In the genomic region with DNA sequence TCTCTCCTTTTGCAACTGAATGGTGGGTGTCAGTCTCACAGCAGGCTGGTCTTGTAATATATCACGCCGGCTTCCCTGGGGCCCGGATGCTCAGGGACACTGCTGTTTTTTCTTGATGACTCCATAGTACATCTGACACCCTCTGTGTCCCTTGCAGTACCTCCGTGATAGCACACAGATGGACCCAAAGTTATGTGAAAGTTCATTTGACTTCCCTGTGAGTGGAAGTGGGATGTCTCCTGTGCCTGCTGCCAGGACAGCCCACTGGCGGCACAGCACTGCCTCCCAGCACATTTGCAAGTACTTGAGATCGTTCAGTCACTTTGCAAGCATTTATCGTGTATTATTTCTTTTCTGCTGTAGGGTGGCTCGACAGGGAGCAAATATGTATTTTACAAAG, we compare ENCODE assay signal across 8 mouse cellular contexts.
DNase-seq lines count a peak whose midpoint lies in the region; ATAC-seq and TF ChIP-seq lines count a peak whose summit lies in the region.
"Had no signal": no experiment of that assay in that cellular context is flagged by ENCODE, and none has a peak within 500 bp of the region (broad histone marks: within the 10 kb centered on the region; RNA-seq: fewer than 3 reads in every experiment).

No protein-coding gene starts in this region.

- no peak for DNase-seq in kidney, postnatal 14 days
- DNase-seq in ES-CJ7 (ENCODE audit: low read depth, low spot score), result peak; percentile 27
- DNase-seq in limb, embryonic 10.5 days (ENCODE audit: low spot score), result no peak
- no peak for DNase-seq in urinary bladder, postnatal 4 days (ENCODE audit: low spot score in 2 of 2)
- no peak for DNase-seq in testis, postnatal 14 days (ENCODE audit: low spot score)
- DNase-seq: liver, embryonic 13.5 days had no signal

- peaks cover 44% of the 10 kb centered on the region for H3K4me1 ChIP-seq in kidney, embryonic 14.5 days (ENCODE audit: control insufficient read depth, insufficient read depth, low read length)
- peaks cover 78% of the 10 kb centered on the region for H3K4me1 ChIP-seq in limb, embryonic 10.5 days

- peaks cover 26% of the 10 kb centered on the region; the same call in 1 of the 2 replicates for H3K36me3 ChIP-seq in kidney, embryonic 14.5 days (ENCODE audit: control insufficient read depth, insufficient read depth, low read length)
- peaks cover 78% of the 10 kb centered on the region for H3K36me3 ChIP-seq in C2C12 (ENCODE audit: control insufficient read depth, insufficient read depth)
- peaks cover 25% of the 10 kb centered on the region for H3K36me3 ChIP-seq in limb, embryonic 10.5 days

- peaks cover 98% of the 10 kb centered on the region for H3K79me2 ChIP-seq in C2C12 (ENCODE audit: control insufficient read depth, insufficient read depth)

- no peak for TF ChIP-seq CTCF in C2C12 (IDR thresholded peaks at IDR 0.05; ENCODE audit: control insufficient read depth, insufficient read depth, insufficient read length)

- peak overlapping the region; percentile 13 for H3K4me2 ChIP-seq in kidney, embryonic 14.5 days (replicated peaks; ENCODE audit: low read depth, low read length)

- H3K9ac ChIP-seq in kidney, embryonic 14.5 days (ENCODE audit: low read depth, low read length), result 0 out of 2 replicates have a peak overlapping the region, but pooled peaks have one; percentile 5
- H3K9ac ChIP-seq: liver, embryonic 13.5 days had no signal

- H3K27me3 ChIP-seq in kidney, embryonic 14.5 days (ENCODE audit: control insufficient read depth, insufficient read depth, low read length), result no peaks in the 10 kb centered on the region
- H3K27me3 ChIP-seq in C2C12 (ENCODE audit: control insufficient read depth, insufficient read depth, insufficient read length), result no peaks in the 10 kb centered on the region
- H3K27me3 ChIP-seq in limb, embryonic 10.5 days (ENCODE audit: low read depth, poor library complexity, severe bottlenecking), result no peaks in the 10 kb centered on the region
- H3K27me3 ChIP-seq: liver, embryonic 13.5 days had no signal

- WGBS in kidney, embryonic 14.5 days, result 35% methylated on average over 8 of the region's 8 CpGs
- WGBS in limb, embryonic 10.5 days, result 45% methylated on average over 8 of the region's 8 CpGs

- H3K9me3 ChIP-seq in kidney, embryonic 14.5 days (ENCODE audit: control insufficient read depth, low read length), result no peaks in the 10 kb centered on the region
- H3K9me3 ChIP-seq in limb, embryonic 10.5 days (replicated peaks), result no peaks in the 10 kb centered on the region
- H3K9me3 ChIP-seq: liver, embryonic 13.5 days had no signal

- H3K4me3 ChIP-seq in kidney, embryonic 14.5 days (ENCODE audit: low read length), result peak overlapping the region; percentile 13; the same call in 1 of the 2 replicates
- no peak overlapping the region for H3K4me3 ChIP-seq in C2C12 (ENCODE audit: insufficient read depth, poor library complexity, severe bottlenecking)
- H3K4me3 ChIP-seq in limb, embryonic 10.5 days, result peak overlapping the region; percentile 34; the same call in 1 of the 2 replicates
- H3K4me3 ChIP-seq: liver, embryonic 13.5 days had no signal

- ATAC-seq in kidney, embryonic 14.5 days (ENCODE audit: low FRiP score, low TSS enrichment), result no peak

- peak overlapping the region; percentile 52 for H3ac ChIP-seq in C2C12 (ENCODE audit: control insufficient read depth, insufficient read length, low read depth)

- peaks cover 95% of the 10 kb centered on the region for H3K79me3 ChIP-seq in C2C12 (ENCODE audit: low read depth)

- no peak overlapping the region for H3K27ac ChIP-seq in kidney, embryonic 14.5 days (ENCODE audit: low read depth, low read length)
- peak overlapping the region; percentile 86 for H3K27ac ChIP-seq in limb, embryonic 10.5 days

TF ChIP-seq in C2C12, 6 proteins besides CTCF, POLR2A, EP300 and RAD21:
- TF ChIP-seq FOSL1 (IDR thresholded peaks at IDR 0.05; ENCODE audit: insufficient read depth, low read length, poor library complexity, severe bottlenecking) (no peak), CEBPB (IDR thresholded peaks at IDR 0.05; ENCODE audit: low read depth) (no peak), USF1 (IDR thresholded peaks at IDR 0.05; ENCODE audit: low read depth) (no peak), MAX (IDR thresholded peaks at IDR 0.05) (no peak), MYOG (IDR thresholded peaks at IDR 0.05; ENCODE audit: control insufficient read depth, extremely low read depth, insufficient read length) (no peak), MYOD1 (IDR thresholded peaks at IDR 0.05; ENCODE audit: control insufficient read depth, insufficient read length, low read depth) (no peak)
